Mouse (Mus musculus): ENCODE data around the gene Plekha6. TPM values are rescaled to one million over a fixed set of nuclear protein-coding genes. Genes with fewer than 3 reads are reported as not detected.
A peak's percentile ranks its signal among the peaks of the same experiment; 100 is the strongest.

Gene Plekha6
- polyA plus RNA-seq, 1 experiment from 2014 or later = 23.4 TPM

DNA sequence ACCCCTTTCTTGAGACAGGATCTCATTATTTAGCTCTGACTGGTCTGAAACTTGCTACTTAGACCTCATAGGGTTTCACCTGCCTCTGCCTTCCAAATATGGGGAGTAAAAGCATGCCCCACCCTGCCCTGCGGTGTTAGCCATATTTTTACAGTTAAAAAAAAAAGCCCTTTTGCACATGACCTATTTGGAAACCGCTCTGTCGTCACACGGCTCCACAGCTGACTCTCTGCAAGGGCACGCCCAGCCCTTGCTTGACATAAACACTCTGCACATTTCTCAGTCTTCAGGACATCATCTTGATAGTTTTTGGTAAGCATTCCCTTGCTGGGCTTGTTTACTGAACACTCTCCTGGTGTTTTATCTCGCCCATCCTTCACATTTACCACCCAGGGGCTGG is 11.1 kb downstream of the Plekha6 start:
- ATAC-seq (replicated peaks) = no peak
- H3K27ac ChIP-seq = no peak overlapping the region
- H3K4me3 ChIP-seq = no peak overlapping the region
- H3K27me3 ChIP-seq (replicated peaks) = no peaks in the 10 kb centered on the region
- H3K4me2 ChIP-seq = no peak overlapping the region
- WGBS = 84% methylated on average over 6 of the region's 6 CpGs
- no peaks in the 10 kb centered on the region for H3K36me3 ChIP-seq (replicated peaks)
- peaks cover 6% of the 10 kb centered on the region; the same call in 1 of the 2 replicates for H3K4me1 ChIP-seq
- H3K9me3 ChIP-seq = no peaks in the 10 kb centered on the region
- H3K9ac ChIP-seq = no peak overlapping the region

DNA sequence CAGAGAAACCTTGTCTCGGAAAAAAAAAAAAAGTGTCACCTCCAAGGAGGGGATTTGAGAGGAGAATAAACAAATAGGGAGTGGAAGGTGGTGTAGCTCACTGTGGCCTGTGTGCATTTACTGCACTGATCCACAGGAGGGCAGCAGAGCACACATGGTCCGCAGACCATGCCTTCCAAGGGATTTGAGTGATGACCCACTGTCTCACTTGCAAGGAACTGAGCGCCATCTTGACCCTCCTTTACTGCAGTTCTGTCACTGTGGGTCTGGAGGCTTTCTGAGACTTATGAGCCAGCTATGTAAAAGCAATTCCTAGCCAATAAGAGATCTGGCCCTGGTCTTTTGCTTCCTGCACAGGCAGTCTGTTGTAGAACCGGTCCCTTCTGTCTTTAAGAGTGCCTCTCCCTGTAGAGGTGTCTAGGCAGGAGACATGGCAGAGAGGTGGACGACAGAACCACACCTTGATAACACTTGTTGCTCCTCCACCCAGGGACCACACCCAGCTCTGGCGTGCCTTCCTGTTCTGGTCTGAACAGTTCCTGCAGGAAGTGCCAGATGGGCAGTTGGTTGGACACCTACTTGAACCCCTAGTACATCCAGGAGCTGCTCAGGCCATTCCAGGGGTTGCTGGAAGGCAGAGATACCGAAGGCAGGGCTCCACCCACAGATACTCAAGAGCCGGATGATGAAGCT is 13.6 kb downstream of the Plekha6 start:
- Histone ChIP-seq H3K36me3 (replicated peaks) (no peaks in the 10 kb centered on the region), H3K4me1 (peaks cover 8% of the 10 kb centered on the region; the same call in 1 of the 2 replicates), H3K27ac (no peak overlapping the region), H3K4me2 (no peak overlapping the region), H3K9ac (no peak overlapping the region), H3K4me3 (no peak overlapping the region), H3K9me3 (no peaks in the 10 kb centered on the region), H3K27me3 (replicated peaks) (no peaks in the 10 kb centered on the region)
- WGBS = 57% methylated on average over 8 of the region's 8 CpGs
- no peak for ATAC-seq (replicated peaks)

DNA sequence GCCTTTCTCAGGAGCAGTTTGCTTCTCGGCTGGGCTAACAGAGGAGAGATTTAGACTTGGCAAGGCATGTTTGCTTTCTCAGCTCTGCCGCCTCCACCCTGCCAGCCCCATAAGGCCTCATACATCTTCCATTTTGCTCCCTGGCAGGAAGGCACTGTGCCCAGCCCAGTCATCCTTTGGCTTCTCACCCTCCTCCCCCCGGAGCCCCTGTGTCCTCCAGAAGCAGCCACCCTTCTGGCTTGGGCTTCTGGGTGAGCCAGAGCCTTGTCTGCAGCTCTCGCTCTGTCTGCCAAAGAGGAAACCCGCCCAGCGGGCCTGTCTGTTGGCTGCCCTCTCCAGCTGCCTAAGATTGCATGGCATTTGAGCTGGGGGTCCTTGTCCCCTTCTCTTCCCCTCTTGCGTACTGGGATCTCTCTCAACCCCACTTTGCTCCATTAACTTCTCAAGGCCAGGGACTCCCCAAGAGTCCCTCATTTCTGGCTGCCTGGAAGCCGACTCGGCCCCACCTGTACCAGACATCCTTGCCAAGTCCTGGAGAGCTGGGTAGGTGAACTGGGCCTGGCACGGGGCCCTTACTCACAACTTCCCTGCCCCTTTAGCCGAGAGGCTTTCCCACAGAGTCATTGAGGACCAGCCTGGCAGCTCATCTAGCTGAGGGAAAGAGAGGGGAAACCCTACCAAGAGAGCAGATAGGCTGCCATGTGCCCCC is 14.9 kb downstream of the Plekha6 start:
- H3K4me2 ChIP-seq = no peak overlapping the region
- H3K36me3 ChIP-seq (replicated peaks) = no peaks in the 10 kb centered on the region
- ATAC-seq (replicated peaks) = no peak
- H3K4me3 ChIP-seq = no peak overlapping the region
- H3K4me1 ChIP-seq = peaks cover 18% of the 10 kb centered on the region
- WGBS = 74% methylated on average over 11 of the region's 11 CpGs
- H3K27ac ChIP-seq = no peak overlapping the region; the same call in 1 of the 2 replicates
- no peaks in the 10 kb centered on the region for H3K9me3 ChIP-seq
- H3K9ac ChIP-seq = no peak overlapping the region
- H3K27me3 ChIP-seq (replicated peaks) = no peaks in the 10 kb centered on the region

DNA sequence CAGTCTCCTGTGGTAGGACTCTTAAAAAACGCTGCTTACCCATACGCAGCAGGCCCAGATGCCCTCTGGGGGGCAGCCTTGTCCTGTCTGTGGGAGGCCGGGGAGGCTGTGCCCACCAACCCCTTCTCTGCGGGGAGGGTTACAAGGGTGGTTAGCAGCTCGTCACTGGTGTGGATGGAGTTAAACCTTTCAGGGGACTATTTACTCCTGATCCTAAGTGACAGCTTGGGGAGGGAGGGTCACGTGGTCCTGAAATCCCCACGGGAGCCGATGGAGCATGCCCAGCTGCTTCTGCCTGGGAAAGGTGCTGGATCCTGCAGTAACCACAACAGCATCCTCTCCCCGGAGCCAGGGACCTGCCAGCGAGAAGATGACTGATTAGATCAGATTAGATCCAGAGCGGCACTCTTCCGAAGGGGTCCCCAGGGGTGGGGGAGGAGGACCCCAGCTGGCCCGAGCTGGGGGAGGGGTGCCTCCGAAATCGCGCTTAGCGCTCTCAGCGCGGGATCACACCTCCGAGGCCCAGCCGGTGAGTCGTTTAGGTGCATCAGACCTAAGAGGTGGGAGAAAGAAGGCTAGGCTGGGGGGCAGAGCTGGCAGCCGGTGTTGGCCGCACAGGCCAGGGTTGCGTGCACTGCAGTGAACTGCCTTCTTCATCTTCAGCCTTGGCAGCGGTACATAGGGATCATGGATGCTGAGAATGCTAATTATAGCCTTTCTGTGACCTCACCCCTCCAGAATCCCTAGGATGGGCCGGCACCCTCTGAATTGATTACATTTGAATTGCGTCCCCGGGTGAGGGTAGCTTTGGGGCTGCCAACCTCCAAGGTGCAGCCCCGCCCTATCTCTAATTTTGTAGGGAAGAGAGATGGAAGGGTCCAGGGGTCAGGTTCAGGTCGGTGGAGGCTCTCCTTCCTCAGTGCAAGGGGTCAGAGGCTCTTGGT is 17.3 kb downstream of the Plekha6 start:
- Histone ChIP-seq H3K9me3 (no peaks in the 10 kb centered on the region), H3K27ac (peak overlapping the region; percentile 94), H3K4me2 (peak overlapping the region; percentile 85), H3K36me3 (replicated peaks) (no peaks in the 10 kb centered on the region), H3K9ac (peak overlapping the region; percentile 88), H3K4me3 (peak overlapping the region; percentile 77), H3K27me3 (replicated peaks) (no peaks in the 10 kb centered on the region), H3K4me1 (peaks cover 29% of the 10 kb centered on the region)
- peak; percentile 91 for ATAC-seq (replicated peaks)
- WGBS = under 1% methylated on average over 31 of the region's 31 CpGs

DNA sequence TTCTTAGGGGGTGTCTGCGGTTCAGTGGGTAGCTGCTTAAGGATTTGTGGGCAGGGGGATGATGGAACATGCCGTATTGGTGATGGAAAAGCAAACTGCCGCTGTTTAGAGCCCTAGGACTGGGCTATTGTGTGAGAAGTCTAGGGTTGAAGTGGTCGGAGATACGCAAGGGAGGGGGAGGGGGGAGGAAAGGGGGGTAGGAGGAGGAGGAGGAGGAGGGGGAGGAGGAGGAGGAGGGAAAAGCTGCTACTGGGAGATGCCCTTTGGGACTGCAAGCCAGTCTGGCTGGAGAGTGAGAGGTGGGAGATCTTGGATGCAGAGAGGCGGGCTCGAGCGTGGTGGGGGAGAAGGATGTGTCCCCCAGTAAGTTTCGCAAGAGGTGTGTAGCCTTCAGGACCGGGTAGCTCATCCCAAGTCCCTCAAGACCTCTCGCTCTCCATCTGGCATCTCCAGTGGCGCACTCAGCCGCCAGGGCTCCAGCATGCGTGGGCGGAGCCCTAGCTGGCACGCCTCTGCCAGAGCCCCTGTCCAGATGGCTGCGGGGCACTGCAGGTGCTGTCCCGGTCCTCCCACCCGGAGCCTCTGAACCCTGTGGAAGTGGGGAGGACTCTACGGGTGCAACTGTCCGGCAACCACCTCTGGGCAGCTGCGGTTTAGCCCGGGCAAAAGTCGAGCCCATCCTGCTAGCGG is 18.2 kb downstream of the Plekha6 start:
- H3K4me3 ChIP-seq = peak overlapping the region; percentile 77
- no peaks in the 10 kb centered on the region for H3K9me3 ChIP-seq
- peak overlapping the region; percentile 85 for H3K4me2 ChIP-seq
- H3K36me3 ChIP-seq (replicated peaks) = no peaks in the 10 kb centered on the region
- peak overlapping the region; percentile 88 for H3K9ac ChIP-seq
- under 1% methylated on average over 24 of the region's 25 CpGs for WGBS
- peak overlapping the region; percentile 94 for H3K27ac ChIP-seq
- ATAC-seq (replicated peaks) = peak; percentile 66
- peaks cover 34% of the 10 kb centered on the region for H3K4me1 ChIP-seq
- no peaks in the 10 kb centered on the region for H3K27me3 ChIP-seq (replicated peaks)

DNA sequence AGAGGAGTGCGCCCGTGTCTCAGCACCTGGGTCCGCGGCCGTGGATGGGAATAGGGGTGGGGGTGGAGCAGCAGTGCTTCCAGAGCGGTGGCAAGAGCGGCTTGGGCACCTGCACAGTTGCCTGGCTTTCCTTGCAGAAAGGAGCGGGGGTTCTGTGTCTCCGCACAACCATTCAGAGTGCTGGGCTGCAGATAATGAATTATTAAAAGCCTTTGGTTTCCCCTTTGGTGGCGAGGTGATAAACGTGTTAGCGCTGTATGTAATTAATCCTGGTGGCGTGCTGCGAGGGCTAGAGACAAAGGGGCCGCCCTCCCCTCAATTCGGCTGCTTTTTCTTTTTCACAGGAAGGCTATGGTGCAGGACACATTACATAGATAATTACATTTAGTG is 18.7 kb downstream of the Plekha6 start:
- peak overlapping the region; percentile 88 for H3K9ac ChIP-seq
- H3K4me2 ChIP-seq = peak overlapping the region; percentile 85
- ATAC-seq (replicated peaks) = peak; percentile 53
- peak overlapping the region; percentile 77 for H3K4me3 ChIP-seq
- H3K27me3 ChIP-seq (replicated peaks) = no peaks in the 10 kb centered on the region
- peaks cover 38% of the 10 kb centered on the region for H3K4me1 ChIP-seq
- peak overlapping the region; percentile 94 for H3K27ac ChIP-seq
- H3K9me3 ChIP-seq = no peaks in the 10 kb centered on the region
- WGBS = 1% methylated on average over 16 of the region's 16 CpGs
- no peaks in the 10 kb centered on the region for H3K36me3 ChIP-seq (replicated peaks)

DNA sequence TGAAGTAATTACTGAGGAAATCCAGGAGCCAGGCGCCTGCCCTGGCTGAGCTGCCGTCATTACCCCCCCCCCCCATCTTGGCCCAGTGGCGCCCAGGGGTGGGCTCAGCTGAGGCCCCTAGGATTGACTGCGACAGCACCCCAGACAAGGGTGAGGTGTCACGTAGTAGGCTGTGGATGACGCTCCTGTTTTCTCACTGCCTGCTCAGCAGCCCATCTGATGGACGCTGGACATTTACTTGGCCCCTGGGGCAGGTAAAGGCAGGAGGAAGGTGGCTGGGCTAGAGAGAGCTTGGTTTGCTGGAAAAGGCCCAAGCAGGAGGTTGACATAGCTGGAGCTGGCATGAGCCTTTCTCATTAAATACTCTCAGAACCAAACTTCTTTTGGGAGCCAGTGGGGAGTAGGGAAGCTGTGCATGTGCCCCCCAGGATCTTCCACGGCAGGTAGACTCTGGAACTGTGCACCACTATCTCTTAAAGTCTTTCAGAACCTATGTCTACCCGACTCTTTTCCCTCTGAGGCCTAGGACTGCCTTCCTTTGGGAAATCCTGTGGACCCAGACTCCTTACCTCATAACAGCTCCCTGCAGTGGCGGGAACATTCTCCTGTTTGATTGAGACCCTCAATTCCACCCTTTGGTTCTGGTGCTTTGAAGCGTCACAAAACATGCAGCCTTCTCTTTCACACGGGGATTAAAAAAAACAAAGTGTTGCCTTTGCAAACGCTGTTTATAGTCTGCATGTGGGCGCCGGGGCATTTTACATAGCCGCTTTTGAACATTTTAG is 19.3 kb downstream of the Plekha6 start:
- 6% methylated on average over 15 of the region's 16 CpGs for WGBS
- Histone ChIP-seq H3K9me3 (no peaks in the 10 kb centered on the region), H3K4me2 (peak overlapping the region; percentile 85), H3K4me1 (peaks cover 40% of the 10 kb centered on the region), H3K36me3 (replicated peaks) (no peaks in the 10 kb centered on the region), H3K27ac (peak overlapping the region; percentile 94), H3K27me3 (replicated peaks) (no peaks in the 10 kb centered on the region), H3K4me3 (peak overlapping the region; percentile 77), H3K9ac (peak overlapping the region; percentile 88)
- ATAC-seq (replicated peaks) = peak; percentile 31

DNA sequence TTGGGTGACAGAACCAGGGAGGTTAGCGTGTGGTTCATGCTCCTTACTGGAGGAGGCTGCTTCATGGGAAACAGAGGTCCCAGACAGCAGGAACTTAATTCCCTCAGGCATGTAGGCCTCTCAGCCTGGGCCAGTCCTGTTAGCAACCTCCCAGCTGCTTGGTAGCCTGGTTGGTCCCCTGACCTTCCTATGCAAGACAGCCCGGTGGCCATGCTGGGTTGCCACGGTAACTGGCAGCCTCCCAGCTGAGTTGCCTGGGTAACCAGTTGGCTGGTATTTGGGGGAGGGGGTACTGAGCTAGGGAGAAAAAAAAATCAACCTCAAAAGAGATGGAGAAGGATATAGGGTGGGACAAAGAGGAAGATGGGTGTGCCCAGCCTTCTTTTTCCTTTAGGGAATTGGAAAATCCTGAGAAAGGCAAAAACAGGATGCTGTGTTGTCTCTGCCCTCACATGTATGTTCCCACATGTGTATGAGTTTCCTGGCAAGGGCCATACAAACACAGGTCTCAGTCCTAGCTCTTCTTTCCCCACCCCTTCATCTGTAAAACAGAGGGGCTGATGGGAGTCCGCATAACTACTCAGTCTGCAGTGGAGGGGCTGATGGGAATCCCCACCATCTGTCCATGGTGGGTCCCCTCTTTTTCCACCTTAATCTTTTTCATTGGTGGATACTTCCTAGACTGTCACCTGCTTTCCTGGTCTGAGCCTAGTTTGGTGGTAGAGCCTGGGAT is 24.1 kb downstream of the Plekha6 start:
- peak overlapping the region; percentile 83 for H3K27ac ChIP-seq
- H3K4me2 ChIP-seq = peak overlapping the region; percentile 32
- peaks cover 46% of the 10 kb centered on the region for H3K4me1 ChIP-seq
- ATAC-seq (replicated peaks) = peak; percentile 86
- H3K9ac ChIP-seq = 0 out of 2 replicates have a peak overlapping the region, but pooled peaks have one; percentile 14
- H3K27me3 ChIP-seq (replicated peaks) = no peaks in the 10 kb centered on the region
- H3K9me3 ChIP-seq = no peaks in the 10 kb centered on the region
- H3K4me3 ChIP-seq = no peak overlapping the region
- 0 out of 2 replicates have a peak, but pooled peaks cover 2% of the 10 kb centered on the region for H3K36me3 ChIP-seq (replicated peaks)
- WGBS = 5% methylated on average over 4 of the region's 4 CpGs

DNA sequence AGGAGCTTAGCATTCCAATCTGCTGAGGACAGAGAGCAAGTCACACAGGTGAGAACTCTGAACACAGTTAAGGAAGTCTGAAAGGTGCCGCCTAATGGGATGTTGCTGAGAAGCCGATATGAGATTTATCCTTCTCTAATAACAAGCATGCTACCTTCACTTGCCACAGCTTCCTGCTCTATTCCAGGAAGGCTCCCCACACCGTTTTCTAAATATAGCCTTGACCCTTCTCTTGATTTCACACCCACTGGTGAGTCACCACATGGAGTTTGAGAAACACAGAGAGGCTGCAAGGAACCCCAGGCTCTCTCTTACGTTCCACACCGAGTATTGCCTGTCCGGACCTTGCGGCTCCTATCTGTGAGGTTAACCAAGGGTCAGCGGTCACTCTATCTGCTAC is 24.7 kb downstream of the Plekha6 start:
- H3K4me2 ChIP-seq = no peak overlapping the region

DNA sequence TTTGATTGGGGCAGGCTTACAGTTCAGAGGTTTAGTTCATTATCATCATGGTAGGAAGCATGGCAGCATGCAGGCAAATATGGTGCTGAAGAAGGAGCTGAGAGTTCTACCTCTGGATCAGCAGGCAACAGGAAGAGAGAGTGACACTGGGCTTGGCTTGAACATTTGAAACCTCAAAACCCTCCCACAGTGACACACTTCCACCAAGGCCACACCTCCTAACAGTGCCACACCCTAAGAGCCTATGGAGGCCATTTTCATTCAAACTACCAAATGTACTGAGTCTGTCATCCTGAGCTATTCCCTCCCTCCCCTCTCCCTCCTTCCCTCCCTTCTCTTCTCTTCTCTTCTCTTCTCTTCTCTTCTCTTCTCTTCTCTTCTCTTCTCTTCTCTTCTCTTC is 25.5 kb downstream of the Plekha6 start:
- no peak overlapping the region for H3K9ac ChIP-seq
- H3K27me3 ChIP-seq (replicated peaks) = no peaks in the 10 kb centered on the region
- H3K4me3 ChIP-seq = no peak overlapping the region
- H3K4me1 ChIP-seq = peaks cover 45% of the 10 kb centered on the region
- H3K27ac ChIP-seq = peak overlapping the region; percentile 83; the same call in 1 of the 2 replicates
- no peaks in the 10 kb centered on the region for H3K9me3 ChIP-seq
- no peak for ATAC-seq (replicated peaks)
- 0 out of 2 replicates have a peak, but pooled peaks cover 2% of the 10 kb centered on the region for H3K36me3 ChIP-seq (replicated peaks)
- no peak overlapping the region for H3K4me2 ChIP-seq

More for the DNA sequence above, 24.7 kb downstream of the Plekha6 start:
- peak overlapping the region; percentile 83 for H3K27ac ChIP-seq
- H3K36me3 ChIP-seq (replicated peaks) = 0 out of 2 replicates have a peak, but pooled peaks cover 2% of the 10 kb centered on the region
- H3K9ac ChIP-seq = no peak overlapping the region
- no peak for ATAC-seq (replicated peaks)
- H3K27me3 ChIP-seq (replicated peaks) = no peaks in the 10 kb centered on the region
- H3K4me1 ChIP-seq = peaks cover 45% of the 10 kb centered on the region
- no peak overlapping the region for H3K4me3 ChIP-seq
- WGBS = 73% methylated on average over 8 of the region's 8 CpGs
- H3K9me3 ChIP-seq = no peaks in the 10 kb centered on the region
